Mouse (Mus musculus): ENCODE measurements around the gene Mettl7a1. TPM values are rescaled to one million over a fixed set of nuclear protein-coding genes. Genes with fewer than 3 reads are reported as not detected.
A peak's percentile ranks its signal among the peaks of the same experiment; 100 is the strongest.
"Not testable (repeated sequence)": the region's sequence is repeated elsewhere in the genome, so short reads cannot be mapped to it uniquely, and the experiment has no call there.

Gene Mettl7a1
- total and polyA plus RNA-seq, 3 experiments: 17.3 to 34.4 TPM; not detected in 1

DNA sequence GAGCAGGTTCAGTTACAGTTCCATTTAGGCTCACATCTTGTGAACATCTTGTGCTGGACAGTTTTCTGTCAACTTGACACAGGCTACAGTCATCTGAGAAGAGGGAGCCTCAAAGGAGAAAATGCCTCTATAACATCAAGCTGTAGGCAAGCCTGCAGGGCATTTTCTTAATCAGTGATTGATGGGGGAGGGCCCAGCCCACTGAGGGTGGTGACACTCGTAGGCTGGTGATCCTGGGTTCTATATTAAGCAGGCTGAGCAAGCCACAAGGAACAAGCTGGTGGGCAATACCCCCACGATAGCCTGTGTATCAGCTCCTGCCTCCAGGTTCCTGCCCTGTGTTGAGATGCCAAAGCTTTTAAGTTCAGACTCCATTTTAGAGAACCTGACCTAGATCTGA, 35.0 kb upstream of the Mettl7a1 start:
- Histone ChIP-seq H3K9ac (ENCODE audit: control insufficient read depth, low read depth, low read length, poor library complexity, severe bottlenecking) (no peak overlapping the region), H3K36me3 (ENCODE audit: control insufficient read depth in 1 of 2, insufficient read depth in 2 of 2, low read length in 2 of 2) (no peaks in the 10 kb centered on the region), H3K9me3 (replicated peaks; ENCODE audit: insufficient read depth, low read length) (no peaks in the 10 kb centered on the region), H3K4me1 (ENCODE audit: control insufficient read depth in 1 of 2, insufficient read depth in 2 of 2, low read length in 2 of 2) (no peaks in the 10 kb centered on the region), H3K4me3 (ENCODE audit: control insufficient read depth in 1 of 2, insufficient read depth in 1 of 2, low read depth in 2 of 2, low read length in 2 of 2) (no peak overlapping the region), H3K27me3 (ENCODE audit: control insufficient read depth in 1 of 2, insufficient read depth in 2 of 2, low read length in 2 of 2) (no peaks in the 10 kb centered on the region), H3K79me2 (ENCODE audit: control insufficient read depth, insufficient read depth, low read length, poor library complexity) (no peaks in the 10 kb centered on the region), H3K27ac (ENCODE audit: control insufficient read depth, low read depth, low read length) (no peak overlapping the region)
- no peak for DNase-seq (ENCODE audit: low read depth, low spot score)
- TF ChIP-seq POLR2AphosphoS2 (IDR thresholded peaks at IDR 0.05; ENCODE audit: low read length): no peak
- TF ChIP-seq ELF1 (IDR thresholded peaks at IDR 0.05; ENCODE audit: low read depth, low read length): no peak
- no peak for TF ChIP-seq MXI1 (IDR thresholded peaks at IDR 0.05; ENCODE audit: low read depth, low read length)
- no peak for TF ChIP-seq MAFK (IDR thresholded peaks at IDR 0.05; ENCODE audit: borderline replicate concordance, low read depth, low read length)
- TF ChIP-seq POLR2A (IDR thresholded peaks at IDR 0.05; ENCODE audit: control insufficient read depth in 1 of 2, insufficient read depth in 1 of 2, low read depth in 1 of 2, low read length in 2 of 2, poor library complexity in 1 of 2): no peak
- TF ChIP-seq JUND (IDR thresholded peaks at IDR 0.05; ENCODE audit: low read depth, low read length): no peak
- TF ChIP-seq MYB (IDR thresholded peaks at IDR 0.05; ENCODE audit: low read depth, low read length): no peak
- TF ChIP-seq TCF12 (IDR thresholded peaks at IDR 0.05; ENCODE audit: low read depth, low read length): no peak
- no peak for TF ChIP-seq SMC3 (IDR thresholded peaks at IDR 0.05; ENCODE audit: low read depth, low read length)
- TF ChIP-seq CHD1 (IDR thresholded peaks at IDR 0.05; ENCODE audit: low read depth, low read length): no peak
- TF ChIP-seq ZC3H11A (IDR thresholded peaks at IDR 0.05; ENCODE audit: low read depth, low read length): no peak
- no peak for TF ChIP-seq ZKSCAN1 (IDR thresholded peaks at IDR 0.05; ENCODE audit: low read depth, low read length)
- TF ChIP-seq SIN3A (IDR thresholded peaks at IDR 0.05; ENCODE audit: low read length): no peak
- no peak for TF ChIP-seq ZMIZ1 (IDR thresholded peaks at IDR 0.05; ENCODE audit: low read depth, low read length)
- no peak for TF ChIP-seq BHLHE40 (IDR thresholded peaks at IDR 0.05; ENCODE audit: borderline replicate concordance, low read depth, low read length)

DNA sequence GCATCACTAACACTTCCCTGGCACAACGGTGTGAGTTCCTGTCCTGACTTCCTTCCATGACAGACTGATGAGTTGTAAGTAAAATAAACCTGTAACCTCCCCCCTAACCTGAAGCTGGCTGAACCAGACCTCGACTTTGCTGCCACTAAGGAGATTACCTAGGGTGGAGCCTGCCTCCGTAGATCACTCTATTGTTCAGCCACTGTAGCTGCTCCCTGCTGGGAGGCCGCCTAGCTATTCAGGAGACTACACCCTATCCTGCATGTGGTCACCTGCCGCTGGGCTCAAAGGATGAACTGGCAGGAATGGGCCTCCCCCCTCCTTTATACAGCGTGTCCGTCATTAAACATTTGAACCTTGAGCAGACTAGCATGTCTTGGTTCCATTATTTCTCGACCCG, 34.2 kb upstream of the Mettl7a1 start:
- H3K36me3 ChIP-seq (ENCODE audit: control insufficient read depth in 1 of 2, insufficient read depth in 2 of 2, low read length in 2 of 2): no peaks in the 10 kb centered on the region
- H3K4me3 ChIP-seq (ENCODE audit: control insufficient read depth in 1 of 2, insufficient read depth in 1 of 2, low read depth in 2 of 2, low read length in 2 of 2): no peak overlapping the region
- no peaks in the 10 kb centered on the region for H3K27me3 ChIP-seq (ENCODE audit: control insufficient read depth in 1 of 2, insufficient read depth in 2 of 2, low read length in 2 of 2)
- TF ChIP-seq HCFC1 (IDR thresholded peaks at IDR 0.05; ENCODE audit: low read depth, low read length): no peak
- TF ChIP-seq POLR2A (IDR thresholded peaks at IDR 0.05; ENCODE audit: control insufficient read depth in 1 of 2, insufficient read depth in 1 of 2, low read depth in 1 of 2, low read length in 2 of 2, poor library complexity in 1 of 2): 0 out of 4 replicates have a peak, but pooled peaks of 1 of the 2 experiments have one; percentile 12
- no peak for TF ChIP-seq NRF1 (IDR thresholded peaks at IDR 0.05; ENCODE audit: insufficient read depth, low read depth, low read length, poor library complexity, severe bottlenecking)
- no peak for TF ChIP-seq NELFE (IDR thresholded peaks at IDR 0.05; ENCODE audit: low read depth, low read length)
- TF ChIP-seq TCF12 (IDR thresholded peaks at IDR 0.05; ENCODE audit: low read depth, low read length): no peak
- no peak for TF ChIP-seq POLR2AphosphoS5 (IDR thresholded peaks at IDR 0.05; ENCODE audit: borderline replicate concordance, low read depth, low read length)
- no peak for TF ChIP-seq BHLHE40 (IDR thresholded peaks at IDR 0.05; ENCODE audit: borderline replicate concordance, low read depth, low read length)
- no peak for TF ChIP-seq ZKSCAN1 (IDR thresholded peaks at IDR 0.05; ENCODE audit: low read depth, low read length)
- H3K9me3 ChIP-seq (replicated peaks; ENCODE audit: insufficient read depth, low read length): no peaks in the 10 kb centered on the region
- no peaks in the 10 kb centered on the region for H3K79me2 ChIP-seq (ENCODE audit: control insufficient read depth, insufficient read depth, low read length, poor library complexity)
- H3K4me1 ChIP-seq (ENCODE audit: control insufficient read depth in 1 of 2, insufficient read depth in 2 of 2, low read length in 2 of 2): no peaks in the 10 kb centered on the region
- DNase-seq (ENCODE audit: low read depth, low spot score): no peak
- H3K27ac ChIP-seq (ENCODE audit: control insufficient read depth, low read depth, low read length): no peak overlapping the region
- H3K9ac ChIP-seq (ENCODE audit: control insufficient read depth, low read depth, low read length, poor library complexity, severe bottlenecking): no peak overlapping the region

DNA sequence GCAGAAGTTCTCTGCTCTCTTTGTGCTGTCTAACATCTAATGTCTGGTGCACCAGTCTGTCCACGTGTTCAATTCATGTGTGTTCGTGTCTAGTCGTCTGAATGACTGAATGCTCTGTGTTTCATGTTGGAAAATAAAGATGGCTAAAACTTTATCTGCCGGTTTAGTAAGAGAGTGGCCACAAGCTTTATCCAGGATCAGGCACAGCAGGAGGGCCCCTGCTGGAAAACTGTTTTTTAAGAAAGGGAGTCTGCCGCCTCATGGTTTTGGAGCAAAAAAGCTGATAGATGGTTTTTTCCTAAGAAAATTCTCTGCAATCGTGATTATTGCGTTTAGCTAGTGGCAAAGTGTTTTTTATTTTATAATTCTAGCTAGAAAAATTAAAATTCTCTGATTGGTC, 33.3 kb upstream of the Mettl7a1 start:
- not testable (repeated sequence) for H3K79me2 ChIP-seq (ENCODE audit: control insufficient read depth, insufficient read depth, low read length, poor library complexity); DNase-seq (ENCODE audit: low read depth, low spot score); H3K27me3 ChIP-seq (ENCODE audit: control insufficient read depth in 1 of 2, insufficient read depth in 2 of 2, low read length in 2 of 2); H3K4me1 ChIP-seq (ENCODE audit: control insufficient read depth in 1 of 2, insufficient read depth in 2 of 2, low read length in 2 of 2); H3K9me3 ChIP-seq (replicated peaks; ENCODE audit: insufficient read depth, low read length); H3K4me3 ChIP-seq (ENCODE audit: control insufficient read depth in 1 of 2, insufficient read depth in 1 of 2, low read depth in 2 of 2, low read length in 2 of 2); H3K36me3 ChIP-seq (ENCODE audit: control insufficient read depth in 1 of 2, insufficient read depth in 2 of 2, low read length in 2 of 2); H3K9ac ChIP-seq (ENCODE audit: control insufficient read depth, low read depth, low read length, poor library complexity, severe bottlenecking); H3K27ac ChIP-seq (ENCODE audit: control insufficient read depth, low read depth, low read length)

Measured in MEL (cell line).